Mouse (Mus musculus) cerebellum, adult 2 months (tissue): ENCODE results near the gene Sh3gl2.

Experiments
- CTCF ChIP-seq: fragments of 200-500 bp; IDR thresholded peaks from 2 replicates; pipeline ENCODE4 v1.5.1; 2011; ENCODE audit warnings: low read depth, mild to moderate bottlenecking, control low read depth, low read length, moderate library complexity, borderline replicate concordance; ENCODE audit not compliant: insufficient read depth
- POLR2A ChIP-seq: fragments of 200-500 bp; IDR thresholded peaks from 2 replicates; pipeline ENCODE4 v1.6.1; 2011; ENCODE audit warnings: low read length, control low read depth, borderline replicate concordance; ENCODE audit not compliant: insufficient read depth

GRCm38 (mm10) chr4:85672290-85672689, 467.4 kb downstream of the Sh3gl2 start:
- TF ChIP-seq CTCF (no peak), POLR2A (no peak)
